Mouse (Mus musculus) hindbrain, embryonic 11.5 days (tissue): ENCODE data around the gene Rubcn. TPM values are rescaled to one million over a fixed set of nuclear protein-coding genes. Genes with fewer than 3 reads are reported as not detected.
"Not testable (repeated sequence)": the region's sequence is repeated elsewhere in the genome, so short reads cannot be mapped to it uniquely, and the experiment has no call there.

ENCODE experiments used
- ATAC-seq: fragments of 200-750 bp; cut with Nextera tagmentation; 2 replicates; pipeline ENCODE4 v1.8.0; 2017; ENCODE audit warnings: mild to moderate bottlenecking, moderate TSS enrichment, moderate library complexity; ENCODE audit not compliant: low FRiP score
- DNase-seq: peaks from one replicate; pipeline ENCODE4 v3.0.0-alpha.2; 2015; ENCODE audit warnings: low spot score
- H3K27ac ChIP-seq: fragments of 300-500 bp; sonication (generic); 2 replicates; pipeline ENCODE4 v1.5.1; 2014; ENCODE audit warnings: mild to moderate bottlenecking, low read depth, low read length
- H3K27me3 ChIP-seq: fragments of 300-500 bp; sonication (generic); 2 replicates; pipeline ENCODE4 v1.6.1; 2014; ENCODE audit warnings: mild to moderate bottlenecking, low read length, moderate library complexity, mixed read lengths; ENCODE audit not compliant: control insufficient read depth, insufficient read depth
- H3K36me3 ChIP-seq: fragments of 300-500 bp; sonication (generic); 2 replicates; pipeline ENCODE4 v1.6.1; 2014; ENCODE audit warnings: mild to moderate bottlenecking, low read length, moderate library complexity, mixed read lengths; ENCODE audit not compliant: control insufficient read depth, insufficient read depth
- H3K4me1 ChIP-seq: fragments of 300-500 bp; sonication (generic); replicated peaks from 2 replicates; pipeline ENCODE4 v1.6.1; 2014; ENCODE audit warnings: low read length, mixed read lengths; ENCODE audit not compliant: control insufficient read depth, insufficient read depth
- H3K4me2 ChIP-seq: fragments of 300-500 bp; sonication (generic); replicated peaks from 2 replicates; pipeline ENCODE4 v1.6.1; 2014; ENCODE audit warnings: mild to moderate bottlenecking, low read depth, low read length
- H3K4me3 ChIP-seq: fragments of 300-500 bp; sonication (generic); 2 replicates; pipeline ENCODE4 v1.5.1; 2014; ENCODE audit warnings: low read depth, low read length
- H3K9ac ChIP-seq: fragments of 300-500 bp; sonication (generic); 2 replicates; pipeline ENCODE4 v1.6.1; 2014; ENCODE audit warnings: low read depth, low read length
- H3K9me3 ChIP-seq: fragments of 300-500 bp; sonication (generic); 2 replicates; pipeline ENCODE4 v1.6.1; 2016; ENCODE audit warnings: low read length; ENCODE audit not compliant: control insufficient read depth
- WGBS: fragments of 180-500 bp; shearing (Covaris S2); extraction: QIAGEN DNeasy Blood & Tissue Kit; methylation state at CpG from one replicate; pipeline ENCODE4 v1.1.7; 2014; 5-methylcytosine and 5-hydroxymethylcytosine counted together
- polyA plus RNA-seq: library from polyadenylated mRNA; unstranded; fragments of >200 nt; fragmentation: Nextera tagmentation; extraction: Ambion mirVana; gene quantifications from 2 replicates; pipeline ENCODE4 v1.2.1, GENCODE M21; 2014

Gene Rubcn
- 12.5 and 13.1 TPM in 2 replicates for polyA plus RNA-seq

GRCm38 (mm10) chr16:32877343-32878156 is at the start of gene Rubcn, which contains the start of gene Fyttd1:
Gene Rubcn, minus strand, starts transcription at chr16:32877766.
Gene Fyttd1, plus strand, starts transcription at chr16:32877500.
- peak; percentile 97 for ATAC-seq
- H3K9me3 ChIP-seq, result no peaks in the 10 kb centered on the region
- peak within 1 kb of the TSS; percentile 83 for H3K27ac ChIP-seq
- under 1% methylated on average over 72 of the region's 83 CpGs for WGBS
- peak within 1 kb of the TSS; percentile 84 for H3K9ac ChIP-seq
- H3K36me3 ChIP-seq, result no peaks in the 10 kb centered on the region
- peak within 1 kb of the TSS; percentile 80 for H3K4me2 ChIP-seq
- peak; percentile 97 for DNase-seq
- H3K4me1 ChIP-seq, result peaks cover 2% of the 10 kb centered on the region
- peak within 1 kb of the TSS; percentile 92 for H3K4me3 ChIP-seq
- no peaks in the 10 kb centered on the region for H3K27me3 ChIP-seq

GRCm38 (mm10) chr16:32927044-32927443 is 49.5 kb upstream of the Rubcn start:
- H3K9ac ChIP-seq, result no peak overlapping the region
- DNase-seq (no peak), ATAC-seq (no peak)
- WGBS, result 93% methylated on average over 8 of the region's 8 CpGs
- no peak overlapping the region for H3K27ac ChIP-seq
- no peaks in the 10 kb centered on the region for H3K27me3 ChIP-seq
- H3K4me3 ChIP-seq, result no peak overlapping the region
- no peaks in the 10 kb centered on the region for H3K36me3 ChIP-seq
- H3K4me1 ChIP-seq, result no peaks in the 10 kb centered on the region
- H3K4me2 ChIP-seq, result no peak overlapping the region
- H3K9me3 ChIP-seq, result no peaks in the 10 kb centered on the region

GRCm38 (mm10) chr16:32926629-32927028 is 49.1 kb upstream of the Rubcn start:
- WGBS, result 92% methylated on average over 9 of the region's 9 CpGs
- H3K36me3 ChIP-seq, result not testable (repeated sequence)

GRCm38 (mm10) chr16:32915292-32916068 is 37.9 kb upstream of the Rubcn start:
- ATAC-seq, result no peak
- DNase-seq, result no peak
- Histone ChIP-seq H3K4me2 (peak overlapping the region; percentile 43; the same call in 1 of the 2 replicates), H3K27me3 (no peaks in the 10 kb centered on the region), H3K36me3 (no peaks in the 10 kb centered on the region), H3K9me3 (no peaks in the 10 kb centered on the region), H3K4me3 (peak overlapping the region; percentile 97), H3K9ac (no peak overlapping the region), H3K27ac (no peak overlapping the region), H3K4me1 (no peaks in the 10 kb centered on the region)
- 79% methylated on average over 9 of the region's 9 CpGs for WGBS

More at GRCm38 (mm10) chr16:32926629-32927028, 49.1 kb upstream of the Rubcn start:
- H3K4me3 ChIP-seq, H3K27ac ChIP-seq, H3K4me2 ChIP-seq, H3K9ac ChIP-seq, ATAC-seq, H3K9me3 ChIP-seq, DNase-seq, H3K4me1 ChIP-seq, H3K27me3 ChIP-seq: not testable (repeated sequence)

- peak within 1 kb of the TSS; percentile 94 for H3K9ac ChIP-seq
- under 1% methylated on average over 83 of the region's 85 CpGs for WGBS
- ATAC-seq (peak; percentile 94), DNase-seq (peak; percentile 96)
- peak within 1 kb of the TSS; percentile 97 for H3K4me3 ChIP-seq
- H3K9me3 ChIP-seq, result no peaks in the 10 kb centered on the region
- H3K27me3 ChIP-seq, result no peaks in the 10 kb centered on the region
- no peaks in the 10 kb centered on the region for H3K4me1 ChIP-seq
- H3K27ac ChIP-seq, result peak within 1 kb of the TSS; percentile 84
- peak within 1 kb of the TSS; percentile 43 for H3K4me2 ChIP-seq
- no peaks in the 10 kb centered on the region for H3K36me3 ChIP-seq
Observed at GRCm38 (mm10) chr16:32913937-32914881, 36.6 kb upstream of the Rubcn start, which contains the start of gene Lrch3. Gene Lrch3, plus strand, starts transcription at chr16:32914100.

- no peaks in the 10 kb centered on the region for H3K4me1 ChIP-seq
- ATAC-seq (no peak), DNase-seq (no peak)
- H3K9me3 ChIP-seq, result no peaks in the 10 kb centered on the region
- no peak overlapping the region for H3K9ac ChIP-seq
- H3K36me3 ChIP-seq, result no peaks in the 10 kb centered on the region
- WGBS, result 69% methylated on average over 7 of the region's 7 CpGs
- H3K4me2 ChIP-seq, result peak overlapping the region; percentile 43; the same call in 1 of the 2 replicates
- no peak overlapping the region for H3K27ac ChIP-seq
- no peaks in the 10 kb centered on the region for H3K27me3 ChIP-seq
- no peak overlapping the region for H3K4me3 ChIP-seq
Observed at GRCm38 (mm10) chr16:32913212-32913611, 35.6 kb upstream of the Rubcn start.

GRCm38 (mm10) chr16:32906727-32907126 is 29.2 kb upstream of the Rubcn start:
- Histone ChIP-seq H3K27ac (no peak overlapping the region), H3K9ac (no peak overlapping the region), H3K9me3 (no peaks in the 10 kb centered on the region), H3K36me3 (peaks cover 4% of the 10 kb centered on the region; the same call in 1 of the 2 replicates), H3K4me2 (no peak overlapping the region), H3K4me1 (no peaks in the 10 kb centered on the region), H3K4me3 (no peak overlapping the region), H3K27me3 (no peaks in the 10 kb centered on the region)
- WGBS, result 93% methylated on average over 8 of the region's 8 CpGs
- DNase-seq (no peak), ATAC-seq (no peak)

GRCm38 (mm10) chr16:32906186-32906585 is 28.6 kb upstream of the Rubcn start:
- no peaks in the 10 kb centered on the region for H3K27me3 ChIP-seq
- no peak overlapping the region for H3K27ac ChIP-seq
- H3K4me2 ChIP-seq, result no peak overlapping the region
- WGBS, result 89% methylated on average over 2 of the region's 2 CpGs
- no peaks in the 10 kb centered on the region for H3K4me1 ChIP-seq
- ATAC-seq, result no peak
- H3K9me3 ChIP-seq, result no peaks in the 10 kb centered on the region
- DNase-seq, result no peak
- no peak overlapping the region for H3K9ac ChIP-seq
- peaks cover 5% of the 10 kb centered on the region; the same call in 1 of the 2 replicates for H3K36me3 ChIP-seq
- H3K4me3 ChIP-seq, result no peak overlapping the region
